Mouse (Mus musculus) T-helper 1 cell (primary cell): Measurements from ENCODE around the gene Carf.
"Not testable (repeated sequence)": the region's sequence is repeated elsewhere in the genome, so short reads cannot be mapped to it uniquely, and the experiment has no call there.

ENCODE experiments used
- in situ Hi-C: fragments of 300-600 bp; cut with MboI, MseI; formaldehyde crosslinking; loops from one replicate; pipeline ENCODE4 v1.15.1; 2025; ENCODE audit warnings: high pct_unique_total_duplicates

The Carf gene

GRCm38 (mm10) chr1:60098024-60098781 is at the start of gene Carf, which contains the start of gene Wdr12:
Gene Carf (plus strand): TSS chr1:60098247.
Gene Wdr12 (minus strand): TSS chr1:60098645.
- in situ Hi-C loops, result loop anchor here (25.0 kb wide), 1 partner anchor 1636 kb away; no protein-coding TSS in a partner anchor

GRCm38 (mm10) chr1:60054659-60055058 is 43.4 kb upstream of the Carf start:
- in situ Hi-C loops, result no loop called here

- in situ Hi-C loops, result no loop called here
Observed at GRCm38 (mm10) chr1:60056310-60056709, 41.7 kb upstream of the Carf start.

- in situ Hi-C loops, result not testable (repeated sequence)
Observed at GRCm38 (mm10) chr1:60070725-60071124, 27.3 kb upstream of the Carf start.

GRCm38 (mm10) chr1:60074935-60075334 is 23.1 kb upstream of the Carf start:
- in situ Hi-C loops, result loop anchor here (25.0 kb wide), 1 partner anchor 1613 kb away; no protein-coding TSS in a partner anchor

GRCm38 (mm10) chr1:60075590-60075989 is 22.5 kb upstream of the Carf start:
- in situ Hi-C loops, result loop anchor here (25.0 kb wide), 1 partner anchor 1613 kb away; no protein-coding TSS in a partner anchor

- in situ Hi-C loops, result loop anchor here (25.0 kb wide), 1 partner anchor 1614 kb away; no protein-coding TSS in a partner anchor
Observed at GRCm38 (mm10) chr1:60076411-60076810, 21.6 kb upstream of the Carf start.

- in situ Hi-C loops, result loop anchor here (25.0 kb wide), 1 partner anchor 1634 kb away; no protein-coding TSS in a partner anchor
Observed at GRCm38 (mm10) chr1:60096572-60097276, 1.3 kb upstream of the Carf start.

- in situ Hi-C loops, result loop anchor here (25.0 kb wide), 1 partner anchor 1635 kb away; no protein-coding TSS in a partner anchor
Observed at GRCm38 (mm10) chr1:60097277-60098023, 597 bp upstream of the Carf start.

GRCm38 (mm10) chr1:60098839-60099238 is 792 bp downstream of the Carf start:
- in situ Hi-C loops, result loop anchor here (25.0 kb wide), 1 partner anchor 1637 kb away; no protein-coding TSS in a partner anchor

GRCm38 (mm10) chr1:60104582-60104981 is 6.5 kb downstream of the Carf start:
- in situ Hi-C loops, result no loop called here

- in situ Hi-C loops, result no loop called here
Observed at GRCm38 (mm10) chr1:60117721-60118455, 19.8 kb downstream of the Carf start.

- in situ Hi-C loops, result no loop called here
Observed at GRCm38 (mm10) chr1:60137346-60137745, 39.3 kb downstream of the Carf start.

- in situ Hi-C loops, result loop anchor here (10.0 kb wide), 1 partner anchor 122 kb away; no protein-coding TSS in a partner anchor
Observed at GRCm38 (mm10) chr1:60152700-60153099, 54.7 kb downstream of the Carf start.

GRCm38 (mm10) chr1:60156651-60157050 is 58.6 kb downstream of the Carf start:
- in situ Hi-C loops, result loop anchor here (10.0 kb wide), 1 partner anchor 118 kb away; no protein-coding TSS in a partner anchor

GRCm38 (mm10) chr1:60158411-60158810 is 60.4 kb downstream of the Carf start:
- in situ Hi-C loops, result loop anchor here (10.0 kb wide), 1 partner anchor 116 kb away; no protein-coding TSS in a partner anchor

GRCm38 (mm10) chr1:60163676-60164075 is 65.6 kb downstream of the Carf start:
- in situ Hi-C loops, result loop anchor here (10.0 kb wide), 1 partner anchor 781 kb away; no protein-coding TSS in a partner anchor

- in situ Hi-C loops, result loop anchor here (10.0 kb wide), 1 partner anchor 775 kb away; no protein-coding TSS in a partner anchor
Observed at GRCm38 (mm10) chr1:60169626-60170025, 71.6 kb downstream of the Carf start.

- in situ Hi-C loops, result no loop called here
Observed at GRCm38 (mm10) chr1:60170251-60170650, 72.2 kb downstream of the Carf start.

GRCm38 (mm10) chr1:60173119-60173518 is 75.1 kb downstream of the Carf start:
- in situ Hi-C loops, result no loop called here
